Mouse (Mus musculus): ENCODE results near the gene Trappc10. TPM values are rescaled to one million over a fixed set of nuclear protein-coding genes. Genes with fewer than 3 reads are reported as not detected.

The Trappc10 gene
- total RNA-seq (2021): 10 to 100 TPM; 50.7 to 53.6 TPM
- long read RNA-seq, experiment 1, partial matches to known transcripts: 7 of 8 reads
- long read RNA-seq, experiment 1, other reads (novel, unspliced or antisense): 1 of 8 reads
- long read RNA-seq, experiment 2, partial matches to known transcripts: 1 of 1 reads
- long read RNA-seq, experiment 2, other reads (novel, unspliced or antisense): 0 of 1 reads

- DNase-seq: peak; percentile 93 to 95
Observed at GRCm38 (mm10) chr10:78244438-78245224, at the start of gene Trappc10. Trappc10 (minus strand) TSS chr10:78244641.

GRCm38 (mm10) chr10:78293576-78293975 is 49.1 kb upstream of the Trappc10 start:
- no peak for DNase-seq

GRCm38 (mm10) chr10:78292381-78292780 is 47.9 kb upstream of the Trappc10 start:
- no peak for DNase-seq

- peak in 1 of 2 experiments; percentile 44 for DNase-seq
Observed at GRCm38 (mm10) chr10:78290730-78291535, 46.5 kb upstream of the Trappc10 start.

GRCm38 (mm10) chr10:78288896-78289295 is 44.5 kb upstream of the Trappc10 start:
- no peak for DNase-seq

GRCm38 (mm10) chr10:78288135-78288534 is 43.7 kb upstream of the Trappc10 start:
- no peak for DNase-seq

GRCm38 (mm10) chr10:78287465-78288132 is 43.2 kb upstream of the Trappc10 start:
- DNase-seq: no peak

GRCm38 (mm10) chr10:78285959-78286358 is 41.5 kb upstream of the Trappc10 start:
- no peak for DNase-seq

GRCm38 (mm10) chr10:78285409-78285808 is 41.0 kb upstream of the Trappc10 start:
- no peak for DNase-seq

GRCm38 (mm10) chr10:78284812-78285211 is 40.4 kb upstream of the Trappc10 start:
- no peak for DNase-seq

GRCm38 (mm10) chr10:78282411-78282810 is 38.0 kb upstream of the Trappc10 start:
- no peak for DNase-seq

- no peak for DNase-seq
Observed at GRCm38 (mm10) chr10:78280486-78280885, 36.0 kb upstream of the Trappc10 start.

- DNase-seq: peak; percentile 47 to 51
Observed at GRCm38 (mm10) chr10:78279210-78279609, 34.8 kb upstream of the Trappc10 start.

GRCm38 (mm10) chr10:78277835-78278234 is 33.4 kb upstream of the Trappc10 start:
- no peak for DNase-seq

GRCm38 (mm10) chr10:78276242-78276641 is 31.8 kb upstream of the Trappc10 start:
- DNase-seq: no peak

- peak; percentile 17 to 51 for DNase-seq
Observed at GRCm38 (mm10) chr10:78272932-78273331, 28.5 kb upstream of the Trappc10 start.

GRCm38 (mm10) chr10:78265881-78266280 is 21.4 kb upstream of the Trappc10 start:
- no peak for DNase-seq

GRCm38 (mm10) chr10:78264735-78265134 is 20.3 kb upstream of the Trappc10 start:
- DNase-seq: no peak

GRCm38 (mm10) chr10:78260916-78261650 is 16.6 kb upstream of the Trappc10 start:
- no peak for DNase-seq

- no peak for DNase-seq
Observed at GRCm38 (mm10) chr10:78260322-78260721, 15.9 kb upstream of the Trappc10 start.

- DNase-seq: no peak
Observed at GRCm38 (mm10) chr10:78259702-78260101, 15.3 kb upstream of the Trappc10 start.

Data from adrenal gland, postnatal 36 days (tissue).